Mouse (Mus musculus): ENCODE measurements around the gene Meis2. TPM values are rescaled to one million over a fixed set of nuclear protein-coding genes. Genes with fewer than 3 reads are reported as not detected.

Meis2 gene
- total RNA-seq, 2 experiments from 2014 or later, result 0.84 to 1.3 TPM

DNA sequence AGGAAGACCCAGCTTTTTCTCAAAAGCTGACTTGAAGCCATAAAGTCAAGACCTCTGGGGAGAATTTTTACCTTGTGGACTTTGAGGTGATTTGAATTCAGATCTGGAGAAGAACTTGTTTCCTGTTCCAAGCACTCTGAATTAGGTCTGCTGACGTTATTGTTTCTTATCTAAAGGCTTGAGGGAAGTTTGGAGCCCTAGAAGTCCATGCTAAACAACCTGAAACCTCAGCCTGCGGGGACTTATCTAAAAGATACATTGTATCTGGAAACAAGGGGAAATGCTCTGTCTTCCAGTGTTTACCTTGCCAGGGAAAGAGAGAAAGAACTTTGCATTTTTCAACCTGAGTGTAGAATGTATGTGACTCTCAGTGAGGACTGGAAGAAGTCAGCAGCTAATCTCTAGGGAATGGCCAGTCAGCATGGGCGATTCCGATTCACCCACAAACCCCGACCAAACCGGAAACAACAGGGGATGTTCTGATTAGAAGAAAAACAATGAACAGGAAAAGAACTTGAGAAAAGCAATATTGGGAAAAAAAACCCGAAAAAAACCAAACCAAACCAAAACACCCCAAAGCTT lies 152.6 kb downstream of the Meis2 start:
- Histone ChIP-seq H3K4me3 (no peak overlapping the region), H3K27ac (no peak overlapping the region)
- intact Hi-C loops (cut with DNase I), result no loop called here
- DNase-seq, result no peak
- TF ChIP-seq CTCF (IDR thresholded peaks at IDR 0.05), result no peak

DNA sequence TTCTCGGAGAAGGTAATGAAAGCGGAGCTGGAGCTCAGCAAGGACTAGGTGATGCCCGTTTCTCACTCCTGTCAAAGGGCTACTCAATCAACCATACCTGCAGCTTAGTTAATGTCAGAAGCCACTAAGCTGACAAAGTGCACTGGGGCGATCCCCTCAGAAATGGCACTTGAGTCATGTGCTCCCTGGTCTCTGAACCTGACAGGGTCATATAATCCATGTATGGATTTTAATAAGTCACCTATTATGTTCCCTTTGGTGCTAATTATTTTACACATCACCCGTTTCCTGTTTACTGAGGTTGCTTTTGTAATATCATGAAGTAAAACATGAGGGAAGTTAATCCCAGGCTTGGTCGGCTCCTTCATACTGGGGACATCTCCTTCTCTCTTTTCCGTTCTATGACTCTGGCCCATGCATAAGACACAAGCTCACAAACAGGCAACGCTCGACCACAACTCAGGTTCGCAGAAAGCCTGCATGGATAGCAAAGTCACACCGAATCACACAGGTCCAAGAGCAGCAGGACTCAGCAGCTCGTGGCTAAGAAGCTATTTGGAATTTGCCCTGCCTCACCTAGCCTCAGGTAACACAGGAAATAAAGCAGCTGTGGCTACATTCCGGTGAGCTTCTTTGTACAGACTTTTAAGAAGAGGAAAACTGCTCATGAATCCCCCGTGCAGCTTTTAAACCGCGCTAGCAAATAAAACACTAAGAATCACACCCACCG lies 153.6 kb downstream of the Meis2 start:
- Histone ChIP-seq H3K4me3 (no peak overlapping the region), H3K27ac (no peak overlapping the region)
- TF ChIP-seq CTCF (IDR thresholded peaks at IDR 0.05), result no peak
- intact Hi-C loops (cut with DNase I), result no loop called here
- DNase-seq, result no peak

DNA sequence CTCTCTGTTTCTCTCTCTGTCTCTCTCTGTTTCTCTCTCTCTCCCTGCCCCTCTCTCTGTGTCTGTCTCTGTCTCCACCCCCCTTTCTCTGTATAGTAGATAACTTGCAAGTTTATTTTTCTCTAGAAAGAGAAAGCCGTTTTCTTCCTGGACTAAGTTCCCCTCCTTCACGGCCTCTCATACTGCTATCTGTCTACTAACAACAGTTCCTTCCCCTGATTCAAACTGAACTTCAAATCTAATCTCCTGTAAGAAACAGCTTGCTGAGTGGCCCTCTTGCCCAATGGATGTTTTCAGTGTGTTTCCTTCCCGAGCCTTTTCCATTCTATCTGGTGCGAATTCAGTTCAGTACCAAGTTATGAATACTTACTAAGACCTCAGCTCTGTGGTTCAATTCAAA lies 155.4 kb downstream of the Meis2 start:
- no peak overlapping the region for H3K4me3 ChIP-seq
- intact Hi-C loops (cut with DNase I), result no loop called here
- TF ChIP-seq CTCF (IDR thresholded peaks at IDR 0.05), result no peak
- no peak for DNase-seq
- no peak overlapping the region for H3K27ac ChIP-seq

GRCm38 (mm10) chr2:115901007-115901406 lies 164.6 kb downstream of the Meis2 start:
- Histone ChIP-seq H3K4me3 (no peak overlapping the region), H3K27ac (no peak overlapping the region)
- TF ChIP-seq CTCF (IDR thresholded peaks at IDR 0.05), result no peak
- no peak for DNase-seq
- intact Hi-C loops (cut with DNase I), result no loop called here

DNA sequence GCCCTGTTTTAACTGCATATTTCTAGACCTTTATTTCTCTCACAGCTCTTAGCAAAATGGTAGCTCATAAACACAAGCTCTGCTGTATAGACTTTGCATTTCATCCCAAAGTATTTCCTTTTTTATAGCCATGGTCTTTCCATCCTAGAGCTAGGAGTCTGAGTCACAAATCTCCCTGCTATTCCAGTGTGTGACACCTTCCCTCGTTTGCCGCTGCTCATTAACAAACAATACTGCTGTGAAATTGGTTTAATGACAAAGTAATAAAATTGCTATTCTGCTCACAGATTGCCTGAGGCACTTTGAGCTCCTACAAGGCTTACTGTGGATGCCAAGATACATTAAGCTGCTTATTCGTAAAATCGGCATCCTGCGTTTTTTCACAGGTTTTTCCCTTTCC lies 168.1 kb downstream of the Meis2 start:
- no peak overlapping the region for H3K4me3 ChIP-seq
- no peak for TF ChIP-seq CTCF (IDR thresholded peaks at IDR 0.05)
- intact Hi-C loops (cut with DNase I), result no loop called here
- no peak for DNase-seq
- H3K27ac ChIP-seq, result no peak overlapping the region

DNA sequence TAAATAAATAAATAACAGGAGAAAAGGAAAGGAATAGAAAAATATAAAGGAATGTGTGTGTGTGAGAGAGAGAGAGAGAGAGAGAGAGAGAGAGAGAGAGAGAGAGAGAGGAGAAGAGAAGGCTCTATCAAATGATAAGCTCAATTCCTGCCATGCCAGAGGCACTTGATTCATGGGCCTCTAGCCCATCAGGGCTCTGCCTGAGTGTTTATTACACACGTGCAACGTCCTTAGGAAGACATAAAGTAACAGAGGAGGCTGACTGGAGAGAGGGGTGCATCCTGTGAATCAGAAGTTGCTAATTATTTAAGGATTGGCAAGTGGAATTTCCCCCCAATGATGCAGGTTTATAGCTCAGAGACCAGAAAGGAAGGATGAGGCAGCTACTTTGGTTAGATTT lies 168.6 kb downstream of the Meis2 start:
- TF ChIP-seq CTCF (IDR thresholded peaks at IDR 0.05), result no peak
- DNase-seq, result no peak
- H3K27ac ChIP-seq, result no peak overlapping the region
- intact Hi-C loops (cut with DNase I), result no loop called here
- H3K4me3 ChIP-seq, result no peak overlapping the region

DNA sequence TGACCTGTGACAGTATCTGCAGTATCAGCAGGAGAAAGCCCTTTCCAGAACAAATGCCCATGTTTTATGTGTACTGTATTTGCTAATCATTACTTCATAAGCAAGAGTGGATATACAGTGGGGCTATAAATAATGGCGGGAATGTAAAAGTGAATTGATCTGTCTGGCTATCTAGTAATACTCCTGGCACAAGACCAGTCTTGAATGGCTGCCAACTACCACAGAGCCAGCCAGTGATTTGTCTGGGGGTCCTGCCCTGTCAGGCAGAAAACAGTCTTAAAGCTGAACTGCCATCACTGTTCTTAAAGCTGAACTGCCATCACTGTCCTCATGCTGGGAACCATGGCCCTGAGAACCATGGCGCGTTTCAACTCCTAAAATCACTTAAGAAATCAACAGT lies 169.9 kb downstream of the Meis2 start:
- TF ChIP-seq CTCF (IDR thresholded peaks at IDR 0.05), result no peak
- H3K4me3 ChIP-seq, result no peak overlapping the region
- H3K27ac ChIP-seq, result no peak overlapping the region
- no peak for DNase-seq
- intact Hi-C loops (cut with DNase I), result no loop called here

DNA sequence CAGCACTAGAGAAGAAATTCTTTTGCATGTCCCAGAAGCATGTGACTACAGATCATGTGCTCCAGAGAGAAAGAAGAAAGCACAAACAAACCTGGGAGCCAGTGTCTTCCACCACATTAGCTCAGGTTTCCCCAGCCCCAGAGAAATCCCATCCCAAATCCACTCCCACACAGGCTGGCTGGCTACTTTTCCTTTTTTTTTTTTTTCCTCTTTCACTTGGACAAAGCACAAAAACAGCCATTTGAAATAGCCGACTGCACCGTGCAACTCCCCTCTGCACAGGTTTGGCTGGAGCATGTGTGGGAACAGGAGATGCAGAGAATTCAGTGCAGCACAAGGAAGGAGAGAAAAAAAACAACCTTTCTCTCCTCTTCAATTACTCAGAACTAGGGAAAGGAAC lies 170.4 kb downstream of the Meis2 start:
- intact Hi-C loops (cut with DNase I), result no loop called here
- no peak for DNase-seq
- Histone ChIP-seq H3K27ac (no peak overlapping the region), H3K4me3 (no peak overlapping the region)
- no peak for TF ChIP-seq CTCF (IDR thresholded peaks at IDR 0.05)

GRCm38 (mm10) chr2:115893113-115893512 lies 172.5 kb downstream of the Meis2 start:
- intact Hi-C loops (cut with DNase I), result no loop called here
- no peak for DNase-seq
- H3K4me3 ChIP-seq, result no peak overlapping the region
- no peak overlapping the region for H3K27ac ChIP-seq
- no peak for TF ChIP-seq CTCF (IDR thresholded peaks at IDR 0.05)

DNA sequence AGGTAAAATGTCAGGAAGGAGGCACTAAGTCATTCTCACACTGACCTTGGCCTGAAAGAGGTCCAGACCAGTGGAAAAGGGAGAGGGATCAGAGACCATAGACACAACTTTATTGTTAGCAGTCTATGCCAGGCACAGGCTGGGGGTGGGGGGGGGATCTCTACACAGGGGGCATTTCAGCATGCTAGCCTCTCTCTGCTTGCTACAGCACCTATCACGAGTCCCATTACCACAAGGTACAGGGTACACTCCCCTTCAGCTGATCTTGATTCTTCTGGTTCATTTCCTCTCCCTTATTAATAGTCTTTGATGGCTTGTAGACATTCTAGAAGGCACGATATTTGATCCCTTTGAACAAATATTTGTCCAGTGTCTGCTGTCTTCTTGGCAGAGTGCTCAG lies 174.9 kb downstream of the Meis2 start:
- Histone ChIP-seq H3K27ac (no peak overlapping the region), H3K4me3 (no peak overlapping the region)
- DNase-seq, result no peak
- intact Hi-C loops (cut with DNase I), result no loop called here
- TF ChIP-seq CTCF (IDR thresholded peaks at IDR 0.05), result no peak

- H3K4me3 ChIP-seq, result no peak overlapping the region
- intact Hi-C loops (cut with DNase I), result no loop called here
- DNase-seq, result no peak
- TF ChIP-seq CTCF (IDR thresholded peaks at IDR 0.05), result no peak
- H3K27ac ChIP-seq, result no peak overlapping the region
Observed at GRCm38 (mm10) chr2:115890030-115890429, 175.6 kb downstream of the Meis2 start.

- no peak overlapping the region for H3K4me3 ChIP-seq
- no peak for TF ChIP-seq CTCF (IDR thresholded peaks at IDR 0.05)
- H3K27ac ChIP-seq, result no peak overlapping the region
- intact Hi-C loops (cut with DNase I), result no loop called here
- DNase-seq, result no peak
Observed at GRCm38 (mm10) chr2:115889212-115889611, 176.4 kb downstream of the Meis2 start.

- intact Hi-C loops (cut with DNase I), result no loop called here
- no peak overlapping the region for H3K27ac ChIP-seq
- no peak overlapping the region for H3K4me3 ChIP-seq
- DNase-seq, result no peak
- no peak for TF ChIP-seq CTCF (IDR thresholded peaks at IDR 0.05)
Observed at GRCm38 (mm10) chr2:115888336-115889077, 177.1 kb downstream of the Meis2 start.

Data from gastrocnemius, adult 2 months (tissue).